Mouse (Mus musculus): ENCODE data around the gene Ppp2r3c.
"Not testable (repeated sequence)": the region's sequence is repeated elsewhere in the genome, so short reads cannot be mapped to it uniquely, and the experiment has no call there.

Ppp2r3c gene

DNA sequence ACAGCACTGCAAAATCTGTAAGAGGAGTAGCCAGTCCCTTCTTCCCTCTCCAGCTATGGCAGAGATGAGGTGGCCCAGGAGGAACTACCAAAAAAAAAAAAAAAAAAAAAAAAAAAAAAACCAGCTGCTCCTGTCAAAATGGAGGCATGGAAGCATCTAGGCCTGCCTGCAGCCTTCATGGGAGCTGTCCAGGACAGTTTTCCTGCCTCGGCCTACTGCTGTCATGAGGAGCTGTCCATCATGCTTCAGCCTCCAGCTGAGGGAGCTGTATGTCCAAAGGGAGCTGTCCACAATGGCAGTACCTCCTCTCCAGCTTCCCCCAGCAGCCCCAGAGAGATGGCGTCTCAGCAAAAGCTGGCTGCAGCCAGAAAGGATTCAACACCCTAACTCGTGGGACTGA is 30.6 kb downstream of the Ppp2r3c start:
- DNase-seq (ENCODE audit: low spot score), result no peak

GRCm38 (mm10) chr12:55263385-55263784 is 39.4 kb downstream of the Ppp2r3c start:
- DNase-seq (ENCODE audit: low spot score), result not testable (repeated sequence)

- not testable (repeated sequence) for DNase-seq (ENCODE audit: low spot score)
Observed at GRCm38 (mm10) chr12:55261950-55262349, 40.8 kb downstream of the Ppp2r3c start.

DNA sequence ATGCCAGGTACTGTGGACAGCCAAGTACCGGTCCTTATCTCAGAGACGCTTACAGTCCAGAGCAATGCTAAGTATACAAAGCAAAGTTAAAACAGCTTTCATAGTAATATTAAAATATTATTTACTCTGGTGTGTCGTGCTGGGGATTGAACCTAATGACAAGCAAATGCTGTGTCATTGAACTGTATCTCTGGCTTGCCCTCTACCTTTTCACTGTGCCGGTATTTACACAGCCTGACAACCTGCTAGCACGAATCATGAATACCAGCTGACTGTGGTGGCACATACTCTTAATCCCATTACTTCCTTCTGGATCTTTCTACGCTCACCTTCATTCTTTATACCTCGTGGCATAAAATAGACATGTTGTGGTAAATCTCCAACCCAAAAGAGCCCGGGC is 60.6 kb downstream of the Ppp2r3c start:
- not testable (repeated sequence) for DNase-seq (ENCODE audit: low spot score)

GRCm38 (mm10) chr12:55230520-55230861 is 72.3 kb downstream of the Ppp2r3c start:
- DNase-seq (ENCODE audit: low spot score), result not testable (repeated sequence)

DNA sequence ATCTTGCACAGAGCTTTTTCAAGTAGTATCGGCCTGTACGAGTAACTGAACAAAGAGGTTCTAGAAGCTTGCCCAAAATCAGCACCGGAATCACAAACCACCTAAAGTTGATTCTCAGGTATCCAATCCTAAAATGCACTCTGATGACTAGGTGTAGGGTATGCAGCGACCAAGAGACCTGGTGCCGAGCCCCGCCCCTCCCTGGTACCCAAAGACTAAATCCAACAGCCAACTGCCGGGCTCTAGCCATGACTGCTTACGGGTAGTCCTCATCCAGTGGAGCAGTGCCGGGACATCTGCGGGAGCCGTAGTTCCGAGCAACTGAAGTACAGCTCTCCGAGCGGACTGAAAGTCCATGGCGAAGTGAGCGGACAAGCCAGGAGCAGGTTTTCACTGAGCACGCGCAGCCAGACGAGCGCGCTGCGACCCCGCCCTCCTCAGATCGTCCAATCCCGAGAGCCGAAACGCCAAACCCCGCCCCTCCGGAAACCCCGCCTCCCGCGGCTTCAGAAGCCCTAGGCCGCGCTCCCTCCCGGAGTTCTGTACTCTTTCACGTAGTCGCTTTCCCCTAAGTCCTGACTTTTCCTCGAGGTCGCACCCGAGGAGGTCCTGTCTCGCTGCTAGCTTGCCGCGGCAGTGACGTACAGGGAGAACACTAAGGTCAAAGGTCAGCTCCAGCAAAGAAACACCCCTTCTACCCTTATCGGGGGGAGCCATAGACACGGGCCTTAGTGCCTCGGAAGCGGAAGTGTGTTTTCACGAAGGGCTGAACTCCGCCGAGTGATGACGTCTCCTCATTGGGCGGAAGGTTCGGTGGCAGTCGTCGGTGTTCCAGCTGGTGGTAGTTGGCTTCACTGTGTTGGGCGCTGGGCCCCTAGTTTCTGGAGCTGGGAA is 72.9 kb downstream of the Ppp2r3c start, which contains the start of gene Srp54c:
TSS of gene Srp54c (plus strand) at position 543 of the 894 bp plus-strand sequence.
- DNase-seq (ENCODE audit: low spot score), result not testable (repeated sequence)

All from c-Kit-positive CD71-positive TER-119-positive erythroid progenitor cells, embryonic 14.5 days (primary cell).